Mouse (Mus musculus): Measurements from ENCODE around the gene Camk1. TPM values are rescaled to one million over a fixed set of nuclear protein-coding genes. Genes with fewer than 3 reads are reported as not detected.

The Camk1 gene
- total and polyA plus RNA-seq, 2 experiments from 2014 or later, result 96.5 to 109 TPM

- H3K4me3 ChIP-seq (ENCODE audit: low read length), result no peak overlapping the region
- ATAC-seq (no peak), DNase-seq (ENCODE audit: low spot score) (no peak)
- no peak overlapping the region for H3K4me2 ChIP-seq (ENCODE audit: low read depth, low read length)
- no peak for TF ChIP-seq CTCF (IDR thresholded peaks at IDR 0.05; ENCODE audit: low read depth)
- no peak overlapping the region for H3K9ac ChIP-seq (replicated peaks; ENCODE audit: low read length)
- no peaks in the 10 kb centered on the region for H3K4me1 ChIP-seq (ENCODE audit: insufficient read depth, low read length)
- no peak overlapping the region for H3K27ac ChIP-seq
- H3K27me3 ChIP-seq (ENCODE audit: insufficient read depth, low read length), result no peaks in the 10 kb centered on the region
- H3K36me3 ChIP-seq (ENCODE audit: insufficient read depth, low read length), result peaks cover 74% of the 10 kb centered on the region
- WGBS, result 91% methylated on average over 3 of the region's 3 CpGs
- H3K9me3 ChIP-seq (ENCODE audit: low read length), result no peaks in the 10 kb centered on the region
These were observed 27.8 kb downstream of the Camk1 start for GRCm38 (mm10) chr6:113315972-113316371.

- H3K4me1 ChIP-seq (ENCODE audit: insufficient read depth, low read length), result peaks cover 10% of the 10 kb centered on the region; the same call in 1 of the 2 replicates
- DNase-seq (ENCODE audit: low spot score) (peak; percentile 86), ATAC-seq (no peak)
- no peaks in the 10 kb centered on the region for H3K9me3 ChIP-seq (ENCODE audit: low read length)
- TF ChIP-seq CTCF (IDR thresholded peaks at IDR 0.05; ENCODE audit: low read depth), result peak; percentile 59
- WGBS, result 17% methylated on average over 5 of the region's 5 CpGs
- H3K36me3 ChIP-seq (ENCODE audit: insufficient read depth, low read length), result peaks cover 9% of the 10 kb centered on the region
- peak overlapping the region; percentile 97 for H3K4me3 ChIP-seq (ENCODE audit: low read length)
- peak overlapping the region; percentile 99 for H3K27ac ChIP-seq
- H3K9ac ChIP-seq (replicated peaks; ENCODE audit: low read length), result peak overlapping the region; percentile 95
- H3K4me2 ChIP-seq (ENCODE audit: low read depth, low read length), result peak overlapping the region; percentile 99
- no peaks in the 10 kb centered on the region for H3K27me3 ChIP-seq (ENCODE audit: insufficient read depth, low read length)
These were observed 35.6 kb downstream of the Camk1 start for GRCm38 (mm10) chr6:113308141-113308540.

GRCm38 (mm10) chr6:113307481-113308121, 36.2 kb downstream of the Camk1 start:
- Histone ChIP-seq H3K9ac (replicated peaks; ENCODE audit: low read length) (peak overlapping the region; percentile 95), H3K36me3 (ENCODE audit: insufficient read depth, low read length) (peaks cover 8% of the 10 kb centered on the region), H3K4me1 (ENCODE audit: insufficient read depth, low read length) (peaks cover 10% of the 10 kb centered on the region; the same call in 1 of the 2 replicates), H3K27ac (peak overlapping the region; percentile 99), H3K4me3 (ENCODE audit: low read length) (peak overlapping the region; percentile 97), H3K4me2 (ENCODE audit: low read depth, low read length) (peak overlapping the region; percentile 99), H3K27me3 (ENCODE audit: insufficient read depth, low read length) (no peaks in the 10 kb centered on the region), H3K9me3 (ENCODE audit: low read length) (no peaks in the 10 kb centered on the region)
- DNase-seq (ENCODE audit: low spot score) (peak; percentile 37), ATAC-seq (no peak)
- WGBS, result under 1% methylated on average over 29 of the region's 34 CpGs
- TF ChIP-seq CTCF (IDR thresholded peaks at IDR 0.05; ENCODE audit: low read depth), result no peak

GRCm38 (mm10) chr6:113306986-113307349, 36.8 kb downstream of the Camk1 start, which contains the start of gene Brpf1:
TSS of gene Brpf1 (plus strand) at chr6:113307137.
- WGBS, result under 1% methylated on average over 32 of the region's 32 CpGs
- peaks cover 10% of the 10 kb centered on the region; the same call in 1 of the 2 replicates for H3K4me1 ChIP-seq (ENCODE audit: insufficient read depth, low read length)
- H3K36me3 ChIP-seq (ENCODE audit: insufficient read depth, low read length), result peaks cover 8% of the 10 kb centered on the region
- no peaks in the 10 kb centered on the region for H3K9me3 ChIP-seq (ENCODE audit: low read length)
- peak; percentile 16; the same call in 1 of the 2 replicates for TF ChIP-seq CTCF (IDR thresholded peaks at IDR 0.05; ENCODE audit: low read depth)
- H3K4me2 ChIP-seq (ENCODE audit: low read depth, low read length), result peak within 1 kb of the TSS; percentile 99
- H3K27me3 ChIP-seq (ENCODE audit: insufficient read depth, low read length), result no peaks in the 10 kb centered on the region
- H3K4me3 ChIP-seq (ENCODE audit: low read length), result peak within 1 kb of the TSS; percentile 97
- peak within 1 kb of the TSS; percentile 95 for H3K9ac ChIP-seq (replicated peaks; ENCODE audit: low read length)
- ATAC-seq (peak; percentile 50), DNase-seq (ENCODE audit: low spot score) (no peak)
- peak within 1 kb of the TSS; percentile 99 for H3K27ac ChIP-seq

- peak; percentile 98 for ATAC-seq
- Histone ChIP-seq H3K4me1 (ENCODE audit: insufficient read depth, low read length) (peaks cover 10% of the 10 kb centered on the region; the same call in 1 of the 2 replicates), H3K4me3 (ENCODE audit: low read length) (peak overlapping the region; percentile 97), H3K36me3 (ENCODE audit: insufficient read depth, low read length) (peaks cover 8% of the 10 kb centered on the region), H3K9me3 (ENCODE audit: low read length) (no peaks in the 10 kb centered on the region), H3K27ac (peak overlapping the region; percentile 99), H3K9ac (replicated peaks; ENCODE audit: low read length) (peak overlapping the region; percentile 95), H3K27me3 (ENCODE audit: insufficient read depth, low read length) (no peaks in the 10 kb centered on the region), H3K4me2 (ENCODE audit: low read depth, low read length) (peak overlapping the region; percentile 99)
- no peak for TF ChIP-seq CTCF (IDR thresholded peaks at IDR 0.05; ENCODE audit: low read depth)
- WGBS, result under 1% methylated on average over 50 of the region's 50 CpGs
- DNase-seq (ENCODE audit: low spot score), result peak; percentile 99
These were observed 37.3 kb downstream of the Camk1 start for GRCm38 (mm10) chr6:113306322-113306985.

- DNase-seq (ENCODE audit: low spot score), result peak; percentile 58
- Histone ChIP-seq H3K27me3 (ENCODE audit: insufficient read depth, low read length) (no peaks in the 10 kb centered on the region), H3K9me3 (ENCODE audit: low read length) (no peaks in the 10 kb centered on the region), H3K9ac (replicated peaks; ENCODE audit: low read length) (no peak overlapping the region), H3K4me1 (ENCODE audit: insufficient read depth, low read length) (0 out of 2 replicates have a peak, but pooled peaks cover 3% of the 10 kb centered on the region), H3K4me3 (ENCODE audit: low read length) (no peak overlapping the region), H3K36me3 (ENCODE audit: insufficient read depth, low read length) (no peaks in the 10 kb centered on the region), H3K4me2 (ENCODE audit: low read depth, low read length) (no peak overlapping the region), H3K27ac (no peak overlapping the region)
- 29% methylated on average over 3 of the region's 3 CpGs for WGBS
- peak; percentile 64 for TF ChIP-seq CTCF (IDR thresholded peaks at IDR 0.05; ENCODE audit: low read depth)
- ATAC-seq, result no peak
These were observed 41.5 kb downstream of the Camk1 start for GRCm38 (mm10) chr6:113302258-113302657.

Measured in hindbrain, postnatal 0 days (tissue).